Mouse (Mus musculus) leukemia stem cell, adult 10-12 weeks (primary cell): ENCODE data around the gene Hscb. TPM values are rescaled to one million over a fixed set of nuclear protein-coding genes. Genes with fewer than 3 reads are reported as not detected.

Experiments
- polyA plus RNA-seq: library from polyadenylated mRNA; stranded (reverse); fragments of >175 nt; gene quantifications from 2 replicates; pipeline ENCODE4 v1.2.3, GENCODE M21; 2012; ENCODE audit warnings: low replicate concordance

Gene Hscb
- 11.1 and 12.4 TPM in 2 replicates for polyA plus RNA-seq

DNA sequence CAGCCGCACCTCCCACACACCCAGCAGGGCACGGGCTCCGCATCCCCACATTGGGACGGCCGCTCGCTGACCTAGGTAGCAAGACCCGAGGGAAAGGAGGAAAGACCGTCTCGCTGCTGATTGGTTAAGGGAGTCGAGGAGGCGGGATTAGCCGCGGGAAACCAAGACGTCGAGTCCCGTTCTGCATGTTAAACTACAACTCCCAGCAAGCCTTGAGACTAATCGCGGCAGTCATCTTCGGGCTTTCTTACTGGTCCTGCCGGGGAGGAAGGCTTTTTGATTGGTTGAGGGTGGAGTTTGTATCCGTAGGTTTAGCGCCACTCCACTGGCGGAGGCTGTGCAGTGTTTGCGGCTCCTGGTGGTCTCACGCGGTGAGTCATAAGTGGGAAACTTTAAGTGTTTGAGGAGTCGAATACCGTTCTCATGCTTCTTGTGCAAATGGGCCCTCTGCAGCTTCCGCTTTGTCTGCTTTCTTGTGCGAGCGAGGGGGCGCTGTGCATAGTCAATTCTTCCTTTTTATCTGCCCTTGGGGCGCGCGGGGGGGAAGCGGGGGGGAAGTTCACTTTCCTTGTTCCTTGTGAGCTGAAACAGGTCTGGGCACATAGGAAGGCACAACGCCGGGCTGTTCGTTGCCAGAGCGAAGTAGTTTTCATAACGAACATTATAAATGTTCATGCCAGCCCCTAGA, at the start of gene Hscb, which contains the start of gene Chek2:
Gene Hscb (minus strand): TSS at position 100 of the 688 bp plus-strand sequence.
Gene Chek2 (plus strand): TSS at position 302 of the 688 bp plus-strand sequence.

GRCm38 (mm10) chr5:110879584-110880374, 40.2 kb upstream of the Hscb start, which contains the start of gene Ttc28:
Ttc28 (plus strand) TSS chr5:110879803.

GRCm38 (mm10) chr5:110809667-110810325, 29.8 kb downstream of the Hscb start, which contains the start of gene Ulk1:
Ulk1 (minus strand) TSS chr5:110810097.

DNA sequence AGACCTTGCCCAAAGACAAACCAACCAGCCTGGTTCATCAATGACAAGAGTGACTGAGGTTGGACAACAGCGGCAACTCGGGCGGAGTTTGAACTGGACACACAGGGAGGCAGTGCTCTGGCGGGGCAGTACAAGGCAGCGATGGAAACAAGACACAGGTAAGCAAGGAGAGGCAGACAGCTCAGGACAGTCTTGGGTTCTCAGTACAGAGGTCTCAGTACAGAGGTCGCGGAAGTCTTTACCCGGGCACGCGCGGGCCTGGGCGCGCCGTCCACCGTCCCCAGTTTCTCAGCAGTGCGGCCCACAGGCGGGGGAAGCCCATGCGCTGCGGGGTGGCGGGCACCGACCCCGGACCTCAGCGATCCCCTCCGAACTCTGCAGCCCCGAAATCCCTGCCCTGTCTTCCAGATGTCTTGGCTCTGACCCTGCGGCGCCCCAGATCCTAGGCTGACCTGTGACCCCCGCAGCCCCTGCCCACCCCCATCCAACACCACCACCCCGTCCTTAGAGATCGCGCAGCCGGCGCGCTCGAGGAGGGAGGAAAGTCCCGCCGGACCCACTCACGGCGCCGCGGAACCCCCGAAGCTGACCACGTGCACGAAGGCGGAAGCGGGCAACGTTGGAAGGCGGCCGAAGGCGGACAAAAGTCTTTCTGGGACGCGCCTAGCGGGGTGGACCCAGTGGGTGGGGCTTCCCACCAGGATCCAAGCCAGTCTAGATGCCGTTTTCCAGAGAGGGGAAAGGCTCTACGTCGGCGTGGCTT, 59.4 kb downstream of the Hscb start, which contains the start of gene Pus1:
Gene Pus1 (minus strand): TSS at position 662 of the 763 bp plus-strand sequence.

Other genes with a start within 250 kb of the Hscb start
- gene Noc4l, start 186.4 kb downstream of the Hscb start, polyA plus RNA-seq = 94.6 and 145 TPM in 2 replicates
- 10.4 and 28.5 TPM in 2 replicates for gene Ddx51, start 186.3 kb downstream of the Hscb start, polyA plus RNA-seq
- gene Ep400, start 69.1 kb downstream of the Hscb start, polyA plus RNA-seq = 81.5 and 137 TPM in 2 replicates
- 63.4 and 140 TPM in 2 replicates for gene Pus1, start 59.1 kb downstream of the Hscb start, polyA plus RNA-seq
- 204 and 273 TPM in 2 replicates for gene Ulk1, start 29.7 kb downstream of the Hscb start, polyA plus RNA-seq
- gene Chek2, start 202 bp upstream of the Hscb start, polyA plus RNA-seq = 0.98 and 4.6 TPM in 2 replicates
- 5.1 and 5.2 TPM in 2 replicates for gene Ttc28, start 40.0 kb upstream of the Hscb start, polyA plus RNA-seq